Mouse (Mus musculus) ovary, adult 18-20 months (tissue): Measurements from ENCODE around the gene Olfr772.
"Not testable (repeated sequence)": the region's sequence is repeated elsewhere in the genome, so short reads cannot be mapped to it uniquely, and the experiment has no call there.

Experiments used
- DNase-seq: peaks from one replicate; pipeline ENCODE4 v3.0.0; 2022; ENCODE audit warnings: low spot score, mixed read lengths

Olfr772 gene

GRCm38 (mm10) chr10:129177821-129178220 lies at the start of gene Olfr772:
Gene Olfr772 (minus strand): TSS chr10:129177921.
- not testable (repeated sequence) for DNase-seq

GRCm38 (mm10) chr10:129187319-129187718 lies 9.6 kb upstream of the Olfr772 start, which contains the start of gene Olfr773:
Gene Olfr773 (minus strand): TSS chr10:129187419.
- DNase-seq: not testable (repeated sequence)

GRCm38 (mm10) chr10:129164651-129165050 lies 13.1 kb downstream of the Olfr772 start, which contains the start of gene Olfr771:
Gene Olfr771 (minus strand): TSS chr10:129164751.
- no peak for DNase-seq

GRCm38 (mm10) chr10:129138898-129139297 lies 38.8 kb downstream of the Olfr772 start, which contains the start of gene Olfr770:
Gene Olfr770 (minus strand): TSS chr10:129138998.
- DNase-seq: no peak
